Mouse (Mus musculus) erythroid progenitor cell, adult 5-6 weeks (primary cell): ENCODE measurements around the gene Rbmx. TPM values are rescaled to one million over a fixed set of nuclear protein-coding genes. Genes with fewer than 3 reads are reported as not detected.

ENCODE experiments used
- total RNA-seq, 2 experiments: library from RNA; stranded (forward) in 1 of 2; stranded (reverse) in 1 of 2; fragments of 150-400 nt in 1 of 2; fragments of 186-747, 209-891 nt in 1 of 2; gene quantifications; 2 replicates each; pipeline versions ENCODE4 v1.2.3 to v1.2.4; 2015 to 2017; ENCODE audit warnings: low replicate concordance in 2 of 2

The Rbmx gene
- total RNA-seq, 2 experiments from 2014 or later = 27.2 to 34.8 TPM

Other genes starting within 250 kb of the Rbmx start
- gene Cd40lg, start 180.9 kb downstream of the Rbmx start, total RNA-seq (2015; ENCODE audit: low replicate concordance) = 1.4 TPM in 1 of 2 replicates, not detected in the other
- 0.90 TPM in 1 of 2 replicates, not detected in the other for gene Cd40lg, start 180.9 kb downstream of the Rbmx start, total RNA-seq (2017; ENCODE audit: low replicate concordance)
- gene Arhgef6, start 54.3 kb downstream of the Rbmx start, total RNA-seq (2015; ENCODE audit: low replicate concordance) = 32.8 and 46.5 TPM in 2 replicates
- 17.8 and 29.4 TPM in 2 replicates for gene Arhgef6, start 54.3 kb downstream of the Rbmx start, total RNA-seq (2017; ENCODE audit: low replicate concordance)
- not detected in 2 replicates for gene Gm364, start 16.1 kb upstream of the Rbmx start, total RNA-seq (2015; ENCODE audit: low replicate concordance)
- gene Gm364, start 16.1 kb upstream of the Rbmx start, total RNA-seq (2017; ENCODE audit: low replicate concordance) = not detected in 2 replicates
- gene Gpr101, start 110.7 kb upstream of the Rbmx start, total RNA-seq (2015; ENCODE audit: low replicate concordance) = not detected in 2 replicates
- gene Gpr101, start 110.7 kb upstream of the Rbmx start, total RNA-seq (2017; ENCODE audit: low replicate concordance) = not detected in 2 replicates